Mouse (Mus musculus) heart, adult 2 months (tissue): Measurements from ENCODE around the gene Hpn.

Source experiments
- CTCF ChIP-seq: fragments of 200-600 bp; IDR thresholded peaks from 2 replicates; pipeline ENCODE4 v1.8.1; 2022; ENCODE audit warnings: antibody characterized with exemption, mild to moderate bottlenecking, moderate library complexity
- POLR2A ChIP-seq: fragments of 200-500 bp; IDR thresholded peaks from 2 replicates; pipeline ENCODE4 v1.6.1; 2011; ENCODE audit warnings: mild to moderate bottlenecking, low read depth, low read length, control low read depth; ENCODE audit not compliant: insufficient read depth

DNA sequence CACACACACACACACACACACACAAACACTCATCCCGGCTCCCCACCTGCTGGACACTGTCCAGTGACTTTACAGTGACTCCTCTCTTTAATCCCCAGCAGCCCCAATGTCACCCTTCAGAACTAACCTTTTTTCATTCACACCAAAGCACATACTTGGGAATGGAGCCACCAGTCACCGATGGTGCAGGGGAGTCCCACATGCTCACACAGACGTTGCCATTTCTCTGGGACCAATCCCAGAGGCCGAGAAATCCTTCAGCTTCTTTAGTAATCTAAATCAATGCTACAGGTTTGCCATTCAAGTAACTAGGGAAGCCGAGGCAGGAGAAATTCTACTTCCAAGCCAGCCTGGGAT is 40.4 kb downstream of the Hpn start:
- TF ChIP-seq CTCF (no peak), POLR2A (no peak)
